Mouse (Mus musculus): Measurements from ENCODE around the gene Rgl1. TPM values are rescaled to one million over a fixed set of nuclear protein-coding genes. Genes with fewer than 3 reads are reported as not detected.
"Not testable (repeated sequence)": the region's sequence is repeated elsewhere in the genome, so short reads cannot be mapped to it uniquely, and the experiment has no call there.

Gene Rgl1
- polyA plus RNA-seq, 1 experiment from 2014 or later = 11.8 TPM

GRCm38 (mm10) chr1:152779071-152779737 is 13.1 kb upstream of the Rgl1 start:
- H3K9ac ChIP-seq = no peak overlapping the region
- WGBS (ENCODE audit: insufficient replicate concordance) = 17% methylated on average over 10 of the region's 10 CpGs
- peaks cover 4% of the 10 kb centered on the region for H3K4me1 ChIP-seq (replicated peaks)
- peak; percentile 35 for DNase-seq
- ATAC-seq (ENCODE audit: low read depth) = peak; percentile 80
- H3K36me3 ChIP-seq = peaks cover 26% of the 10 kb centered on the region
- H3K27me3 ChIP-seq = no peaks in the 10 kb centered on the region
- H3K27ac ChIP-seq = no peak overlapping the region
- no peak overlapping the region for H3K4me3 ChIP-seq (replicated peaks)
- H3K4me2 ChIP-seq = no peak overlapping the region
- no peaks in the 10 kb centered on the region for H3K9me3 ChIP-seq (replicated peaks)

GRCm38 (mm10) chr1:152774601-152775000 is 8.4 kb upstream of the Rgl1 start:
- H3K36me3 ChIP-seq = peaks cover 66% of the 10 kb centered on the region

GRCm38 (mm10) chr1:152771016-152771415 is 4.9 kb upstream of the Rgl1 start:
- no peak for DNase-seq
- no peak overlapping the region for H3K9ac ChIP-seq
- peaks cover 7% of the 10 kb centered on the region; the same call in 1 of the 2 replicates for H3K4me1 ChIP-seq (replicated peaks)
- H3K27ac ChIP-seq = no peak overlapping the region
- H3K9me3 ChIP-seq (replicated peaks) = no peaks in the 10 kb centered on the region
- H3K4me2 ChIP-seq = no peak overlapping the region
- WGBS (ENCODE audit: insufficient replicate concordance) = 81% methylated on average over 9 of the region's 9 CpGs
- peaks cover 66% of the 10 kb centered on the region for H3K36me3 ChIP-seq
- no peak overlapping the region for H3K4me3 ChIP-seq (replicated peaks)
- peaks cover 1% of the 10 kb centered on the region for H3K27me3 ChIP-seq
- no peak for ATAC-seq (ENCODE audit: low read depth)

More at GRCm38 (mm10) chr1:152774601-152775000, 8.4 kb upstream of the Rgl1 start:
- not testable (repeated sequence) for H3K4me1 ChIP-seq (replicated peaks); DNase-seq; H3K9ac ChIP-seq; ATAC-seq (ENCODE audit: low read depth); H3K4me3 ChIP-seq (replicated peaks); H3K27ac ChIP-seq; H3K4me2 ChIP-seq; H3K9me3 ChIP-seq (replicated peaks); H3K27me3 ChIP-seq
- WGBS (ENCODE audit: insufficient replicate concordance) = 77% methylated on average over 3 of the region's 3 CpGs

GRCm38 (mm10) chr1:152767749-152768488 is 1.8 kb upstream of the Rgl1 start:
- Histone ChIP-seq H3K27me3 (peaks cover 23% of the 10 kb centered on the region), H3K4me3 (replicated peaks) (peak overlapping the region; percentile 95), H3K9ac (peak overlapping the region; percentile 97; the same call in 1 of the 2 replicates), H3K4me2 (peak overlapping the region; percentile 46), H3K27ac (no peak overlapping the region; the same call in 1 of the 2 replicates), H3K9me3 (replicated peaks) (no peaks in the 10 kb centered on the region), H3K36me3 (peaks cover 36% of the 10 kb centered on the region), H3K4me1 (replicated peaks) (peaks cover 11% of the 10 kb centered on the region; the same call in 1 of the 2 replicates)
- DNase-seq (peak; percentile 77), ATAC-seq (ENCODE audit: low read depth) (peak; percentile 67)
- WGBS (ENCODE audit: insufficient replicate concordance) = 6% methylated on average over 5 of the region's 5 CpGs

GRCm38 (mm10) chr1:152766804-152767748 is 925 bp upstream of the Rgl1 start:
- under 1% methylated on average over 60 of the region's 60 CpGs for WGBS (ENCODE audit: insufficient replicate concordance)

GRCm38 (mm10) chr1:152761791-152762190 is 4.4 kb downstream of the Rgl1 start:
- no peak for ATAC-seq (ENCODE audit: low read depth)
- no peak overlapping the region for H3K4me3 ChIP-seq (replicated peaks)
- no peak overlapping the region for H3K27ac ChIP-seq

More at GRCm38 (mm10) chr1:152766804-152767748, 925 bp upstream of the Rgl1 start:
- Histone ChIP-seq H3K4me2 (peak overlapping the region; percentile 95), H3K27ac (peak overlapping the region; percentile 86), H3K4me3 (replicated peaks) (peak overlapping the region; percentile 95), H3K4me1 (replicated peaks) (peaks cover 11% of the 10 kb centered on the region; the same call in 1 of the 2 replicates), H3K36me3 (peaks cover 28% of the 10 kb centered on the region), H3K27me3 (peaks cover 25% of the 10 kb centered on the region), H3K9me3 (replicated peaks) (no peaks in the 10 kb centered on the region), H3K9ac (peak overlapping the region; percentile 97)
- ATAC-seq (ENCODE audit: low read depth) (peak; percentile 71), DNase-seq (no peak)

GRCm38 (mm10) chr1:152750312-152750965 is 15.7 kb downstream of the Rgl1 start, which contains the start of gene Apobec4:
Gene Apobec4 (plus strand): TSS chr1:152750551.
- ATAC-seq (ENCODE audit: low read depth) (no peak), DNase-seq (no peak)
- 63% methylated on average over 13 of the region's 13 CpGs for WGBS (ENCODE audit: insufficient replicate concordance)
- no peak within 1 kb of the TSS for H3K4me3 ChIP-seq (replicated peaks)
- H3K9me3 ChIP-seq (replicated peaks) = no peaks in the 10 kb centered on the region
- H3K4me2 ChIP-seq = no peak within 1 kb of the TSS
- H3K9ac ChIP-seq = no peak within 1 kb of the TSS
- no peak within 1 kb of the TSS for H3K27ac ChIP-seq
- no peaks in the 10 kb centered on the region for H3K4me1 ChIP-seq (replicated peaks)
- H3K36me3 ChIP-seq = no peaks in the 10 kb centered on the region
- H3K27me3 ChIP-seq = no peaks in the 10 kb centered on the region

More at GRCm38 (mm10) chr1:152761791-152762190, 4.4 kb downstream of the Rgl1 start:
- peaks cover 25% of the 10 kb centered on the region for H3K27me3 ChIP-seq
- WGBS (ENCODE audit: insufficient replicate concordance) = 34% methylated on average over 2 of the region's 2 CpGs
- peaks cover 5% of the 10 kb centered on the region; the same call in 1 of the 2 replicates for H3K4me1 ChIP-seq (replicated peaks)
- H3K9me3 ChIP-seq (replicated peaks) = no peaks in the 10 kb centered on the region
- no peak overlapping the region for H3K4me2 ChIP-seq
- H3K36me3 ChIP-seq = no peaks in the 10 kb centered on the region
- no peak overlapping the region for H3K9ac ChIP-seq
- DNase-seq = no peak

- Histone ChIP-seq H3K27ac (no peak overlapping the region), H3K4me3 (replicated peaks) (no peak overlapping the region), H3K4me1 (replicated peaks) (no peaks in the 10 kb centered on the region), H3K27me3 (no peaks in the 10 kb centered on the region), H3K9ac (no peak overlapping the region), H3K4me2 (no peak overlapping the region), H3K9me3 (replicated peaks) (no peaks in the 10 kb centered on the region), H3K36me3 (no peaks in the 10 kb centered on the region)
- 61% methylated on average over 9 of the region's 9 CpGs for WGBS (ENCODE audit: insufficient replicate concordance)
- ATAC-seq (ENCODE audit: low read depth) (no peak), DNase-seq (no peak)
These were observed 16.9 kb downstream of the Rgl1 start for GRCm38 (mm10) chr1:152749276-152749675.

GRCm38 (mm10) chr1:152746426-152746825 is 19.7 kb downstream of the Rgl1 start:
- Histone ChIP-seq H3K9me3 (replicated peaks) (no peaks in the 10 kb centered on the region), H3K4me2 (no peak overlapping the region), H3K27ac (no peak overlapping the region), H3K27me3 (no peaks in the 10 kb centered on the region), H3K9ac (no peak overlapping the region), H3K4me3 (replicated peaks) (no peak overlapping the region), H3K36me3 (no peaks in the 10 kb centered on the region), H3K4me1 (replicated peaks) (no peaks in the 10 kb centered on the region)
- ATAC-seq (ENCODE audit: low read depth) = no peak
- peak; percentile 32 for DNase-seq
- 14% methylated on average over 5 of the region's 5 CpGs for WGBS (ENCODE audit: insufficient replicate concordance)

- H3K27me3 ChIP-seq = no peaks in the 10 kb centered on the region
- no peak overlapping the region for H3K4me3 ChIP-seq (replicated peaks)
- no peak overlapping the region for H3K27ac ChIP-seq
- 59% methylated on average over 15 of the region's 15 CpGs for WGBS (ENCODE audit: insufficient replicate concordance)
- H3K9ac ChIP-seq = no peak overlapping the region
- no peaks in the 10 kb centered on the region for H3K9me3 ChIP-seq (replicated peaks)
- H3K36me3 ChIP-seq = no peaks in the 10 kb centered on the region
- ATAC-seq (ENCODE audit: low read depth) (no peak), DNase-seq (no peak)
- no peak overlapping the region for H3K4me2 ChIP-seq
- H3K4me1 ChIP-seq (replicated peaks) = no peaks in the 10 kb centered on the region
These were observed 22.9 kb downstream of the Rgl1 start for GRCm38 (mm10) chr1:152743095-152743826.

Measured in liver, embryonic 13.5 days (tissue).